Mouse (Mus musculus) monocyte, adult 2 months (primary cell): ENCODE results near the gene Pde8a.
A peak's percentile ranks its signal among the peaks of the same experiment; 100 is the strongest.

Source experiments
- DNase-seq, 2 experiments: peaks; one replicate each; pipeline ENCODE4 v3.0.0; 2022; ENCODE audit warnings: low spot score in 2 of 2, low read depth in 1 of 2

The Pde8a gene

DNA sequence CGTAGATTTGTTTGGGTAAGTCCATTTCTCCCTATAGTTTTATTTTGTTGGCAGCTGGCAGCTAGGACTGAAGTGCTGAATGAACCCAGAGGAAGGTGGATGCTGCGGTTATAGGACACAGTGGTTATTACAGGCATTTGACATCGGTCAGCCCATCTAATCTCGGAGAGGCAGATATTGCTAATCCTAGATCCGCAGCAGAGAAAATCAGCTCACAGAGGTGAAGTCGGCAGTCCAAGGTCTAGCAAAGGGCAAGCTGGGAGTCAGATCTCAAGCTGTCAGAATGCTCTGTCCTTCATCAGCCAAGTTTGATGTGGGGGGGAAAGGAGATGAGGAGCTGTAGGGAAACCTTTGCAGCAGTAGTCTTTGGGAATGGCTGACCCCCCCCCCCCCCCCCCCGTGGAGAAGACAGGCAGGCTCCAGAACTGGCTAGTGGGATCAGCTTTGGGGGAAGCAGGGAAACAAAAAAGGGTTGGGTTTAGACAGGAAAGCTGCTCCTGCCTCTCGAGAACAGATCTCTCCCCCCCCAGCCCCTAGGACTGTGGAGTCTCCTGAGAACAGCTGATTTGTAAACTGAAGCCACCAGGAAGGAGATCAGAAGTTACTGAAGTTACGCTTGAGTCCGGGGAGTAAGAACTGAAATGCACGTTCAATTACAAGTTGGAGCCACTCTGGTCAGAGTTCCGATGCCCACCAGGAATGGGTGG, 3.3 kb upstream of the Pde8a start:
- no peak for DNase-seq

DNA sequence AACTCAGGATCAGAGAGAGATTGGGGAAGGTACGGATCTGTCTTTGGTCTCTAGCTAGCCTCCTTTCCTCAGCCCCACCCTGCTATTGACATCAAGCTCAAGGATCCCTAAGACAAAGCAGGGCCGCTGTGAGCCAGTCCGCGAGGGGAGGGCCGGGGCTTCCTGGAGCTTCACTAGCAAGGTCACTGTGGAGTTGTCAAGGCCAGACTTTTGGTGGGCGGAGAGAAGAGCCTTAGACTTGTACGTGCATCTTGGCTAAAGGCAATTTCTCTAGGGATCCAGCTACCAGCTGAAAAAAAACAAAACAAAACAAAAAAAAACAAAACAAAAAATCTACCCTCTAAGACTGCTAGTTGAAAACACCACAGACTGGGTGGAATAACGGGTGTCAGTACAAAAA, 1.6 kb upstream of the Pde8a start:
- no peak for DNase-seq

DNA sequence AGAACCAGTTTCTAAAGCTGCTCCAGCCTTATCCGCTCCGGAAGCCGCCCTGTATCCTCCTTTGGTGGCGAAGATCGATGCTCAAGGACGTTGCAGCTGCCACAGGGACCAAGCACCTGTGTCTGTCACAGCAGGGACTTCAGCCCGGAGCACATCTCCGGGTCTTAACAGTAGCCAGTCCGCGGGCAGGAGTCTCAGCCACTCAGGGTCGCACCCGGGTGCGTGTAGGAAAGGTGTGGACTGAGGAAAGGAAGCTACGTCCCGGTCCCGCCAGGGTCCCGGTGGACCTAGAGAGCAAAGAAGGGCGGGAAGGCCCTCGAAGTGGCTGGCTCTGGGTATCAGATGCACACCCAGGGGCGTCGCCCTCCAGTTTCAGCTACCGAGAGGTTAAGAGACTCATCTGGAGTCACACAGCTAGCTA, 1.1 kb upstream of the Pde8a start:
- no peak for DNase-seq

DNA sequence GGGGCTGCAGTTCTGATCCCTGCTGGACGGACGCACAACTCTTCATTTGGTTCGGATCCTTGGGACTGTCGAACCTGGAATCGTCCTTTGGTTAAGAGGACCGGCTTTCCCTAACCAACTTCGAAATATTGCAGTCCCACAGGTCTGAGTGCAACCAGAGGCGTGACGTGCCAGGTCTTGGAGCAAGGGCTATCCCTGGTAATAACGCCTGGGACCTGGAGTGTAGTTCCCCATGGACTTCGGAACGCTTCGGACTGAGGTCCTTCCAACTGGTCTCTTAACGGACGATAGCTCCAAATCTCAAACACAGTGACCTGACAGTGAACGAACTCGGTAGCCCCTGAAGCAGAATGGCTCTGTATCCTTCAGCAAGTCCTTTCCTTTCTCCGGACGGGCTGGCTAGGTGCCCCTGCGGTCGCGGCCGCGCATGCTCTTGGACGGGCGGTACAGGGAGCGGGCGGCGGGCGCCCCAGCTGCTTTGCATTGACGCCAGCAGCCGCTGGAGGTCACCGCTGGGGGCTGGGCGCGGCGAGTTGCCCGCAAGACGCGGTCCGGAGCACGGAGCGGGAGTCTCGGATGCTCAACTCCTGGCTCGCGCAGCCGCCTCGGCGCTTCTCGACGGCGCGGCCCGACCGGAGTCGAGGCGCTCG, 574 bp upstream of the Pde8a start:
- peak; percentile 89 to 94 for DNase-seq

DNA sequence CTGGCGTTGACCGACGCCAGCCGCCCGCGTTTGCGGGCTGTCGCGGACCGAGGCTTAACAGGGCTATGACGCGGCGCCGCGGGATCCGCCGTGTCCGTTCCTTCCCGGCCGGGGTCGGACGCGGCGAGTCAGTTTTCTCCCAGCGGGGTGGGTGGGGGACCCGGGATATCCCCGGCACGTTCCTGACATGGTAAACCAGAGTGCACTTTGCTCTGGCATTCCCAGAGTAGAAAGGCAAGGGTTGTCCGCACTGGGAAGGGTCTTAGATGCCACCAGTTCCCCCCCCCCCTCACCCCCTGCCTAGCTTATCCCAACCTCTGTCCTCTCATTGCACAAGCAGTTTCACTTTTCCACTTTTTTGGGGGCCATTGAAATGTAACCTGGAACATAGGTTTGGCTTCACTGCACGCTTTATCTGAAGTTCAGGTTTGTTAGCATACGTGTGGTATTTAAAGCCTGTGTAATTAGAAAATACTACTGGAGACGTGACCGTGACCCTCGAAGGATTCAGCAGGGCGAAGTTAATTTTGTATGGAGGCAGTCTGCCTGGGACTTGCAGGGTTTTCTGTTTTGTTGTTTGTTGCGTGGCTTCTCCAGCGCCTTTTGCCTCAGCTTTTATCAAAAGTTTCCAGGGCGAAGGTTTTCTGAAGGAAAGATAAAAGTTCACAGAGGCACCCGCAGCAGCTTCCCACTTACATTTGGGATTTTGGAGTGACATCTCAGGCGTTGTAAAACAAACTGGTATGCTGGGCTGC, 934 bp downstream of the Pde8a start:
- no peak for DNase-seq

DNA sequence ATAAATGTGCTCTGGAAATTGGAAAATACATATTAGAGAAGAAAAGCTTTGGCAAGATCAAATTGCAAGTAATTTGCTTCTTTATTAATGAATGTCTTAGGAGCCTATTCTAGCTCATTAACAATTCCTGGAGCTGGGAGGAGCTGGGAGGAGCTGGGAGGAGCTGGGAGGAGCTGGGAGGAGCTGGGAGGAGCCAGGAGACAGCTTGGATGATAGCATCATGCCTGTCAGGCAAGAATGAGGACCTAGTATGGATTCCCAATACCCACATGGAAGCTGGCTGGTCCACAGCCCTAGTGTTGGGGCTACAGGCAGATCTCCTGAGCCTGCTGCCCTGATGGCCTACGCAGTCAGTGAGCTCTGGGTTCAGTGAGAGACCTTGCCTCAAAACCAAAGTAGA, 2.6 kb downstream of the Pde8a start:
- no peak for DNase-seq

DNA sequence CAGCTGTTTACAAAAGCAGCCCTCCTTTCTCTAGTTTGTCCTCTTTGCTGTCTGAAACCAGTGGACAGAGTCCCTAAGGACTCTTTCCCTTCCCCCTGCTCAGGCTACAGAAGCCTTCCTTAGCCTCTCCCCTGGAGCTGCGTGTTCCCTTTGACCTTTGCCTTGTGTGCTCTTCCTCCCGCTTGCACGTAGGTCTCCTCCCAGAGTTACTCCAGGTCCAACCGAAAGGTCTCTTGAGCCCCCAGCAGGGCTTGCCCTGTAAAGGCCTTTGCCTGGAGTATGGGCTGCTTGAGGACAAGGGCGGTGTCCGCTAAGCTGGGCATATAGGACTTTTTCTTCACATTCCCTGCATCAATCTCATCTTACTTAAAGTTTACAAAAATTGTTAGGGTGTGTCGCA, 5.9 kb downstream of the Pde8a start:
- no peak for DNase-seq

DNA sequence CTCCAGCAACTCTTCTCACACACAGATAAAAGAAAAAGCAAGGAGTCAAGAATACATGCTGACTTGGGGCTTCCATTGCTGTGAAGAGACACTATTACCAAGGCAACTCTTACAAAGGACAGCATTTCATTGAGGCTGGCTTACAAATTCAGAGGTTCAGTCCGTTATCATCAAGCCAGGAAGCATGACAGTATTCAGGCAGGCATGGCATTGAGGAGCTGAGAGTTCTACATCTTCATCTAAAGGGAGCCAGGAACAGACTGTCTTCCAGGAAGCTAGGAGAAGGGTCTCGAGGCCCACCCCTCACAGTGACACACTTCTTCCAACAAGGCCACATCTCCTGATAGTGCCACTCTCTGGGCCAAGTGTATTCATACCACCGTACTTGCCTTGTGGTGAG, 7.0 kb downstream of the Pde8a start:
- DNase-seq: no peak

DNA sequence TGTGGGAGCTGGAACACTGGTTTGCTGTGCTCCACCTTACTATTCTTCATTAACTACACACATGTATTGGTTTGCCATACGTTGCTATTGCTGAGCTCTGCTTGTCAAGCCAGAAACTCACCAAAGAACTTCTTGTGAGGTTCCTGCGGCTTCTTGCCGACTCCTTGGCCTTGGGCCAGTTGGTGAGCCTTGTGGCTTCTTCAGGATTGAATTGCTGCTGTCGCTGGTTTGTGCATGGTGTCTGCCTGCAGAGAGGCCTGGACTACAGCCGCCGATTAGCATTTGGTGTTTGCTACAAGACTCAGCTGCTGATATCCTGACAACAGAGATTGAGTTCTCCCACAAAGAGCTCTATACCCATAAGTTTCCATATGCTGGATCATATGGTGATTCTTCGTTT, 10.9 kb downstream of the Pde8a start:
- DNase-seq: no peak

DNA sequence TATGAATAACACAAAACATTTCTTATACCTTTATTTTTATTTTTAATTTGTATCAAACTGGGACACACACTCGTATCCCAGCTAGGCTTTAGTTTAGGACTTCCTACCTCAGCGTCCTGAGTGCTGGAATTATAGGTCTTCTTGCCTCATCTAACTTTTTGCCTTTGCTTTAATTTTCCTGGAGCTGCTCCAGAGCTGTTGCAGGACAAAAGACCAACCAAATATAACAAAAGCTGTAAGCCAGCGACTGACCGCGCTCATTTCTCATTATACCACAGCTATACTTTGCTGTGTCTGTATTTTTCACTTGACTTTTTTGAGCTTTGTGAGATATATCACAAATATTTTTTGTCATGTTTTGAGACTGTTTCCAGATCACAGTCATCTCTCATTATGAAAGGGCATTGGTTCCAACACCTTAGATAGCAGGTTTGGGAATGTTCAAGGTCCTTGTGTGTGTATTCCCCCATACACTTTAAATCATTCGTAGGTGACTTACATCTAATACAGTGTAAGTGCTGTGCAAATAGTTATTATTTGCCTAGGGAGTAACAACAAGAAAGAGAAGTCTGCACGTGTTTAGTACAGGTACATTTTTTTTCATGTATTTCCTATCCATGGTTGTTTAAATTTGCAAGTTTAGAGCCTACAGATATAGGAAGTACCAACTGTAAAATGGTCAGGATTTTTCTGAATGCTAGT, 16.8 kb downstream of the Pde8a start:
- no peak for DNase-seq

DNA sequence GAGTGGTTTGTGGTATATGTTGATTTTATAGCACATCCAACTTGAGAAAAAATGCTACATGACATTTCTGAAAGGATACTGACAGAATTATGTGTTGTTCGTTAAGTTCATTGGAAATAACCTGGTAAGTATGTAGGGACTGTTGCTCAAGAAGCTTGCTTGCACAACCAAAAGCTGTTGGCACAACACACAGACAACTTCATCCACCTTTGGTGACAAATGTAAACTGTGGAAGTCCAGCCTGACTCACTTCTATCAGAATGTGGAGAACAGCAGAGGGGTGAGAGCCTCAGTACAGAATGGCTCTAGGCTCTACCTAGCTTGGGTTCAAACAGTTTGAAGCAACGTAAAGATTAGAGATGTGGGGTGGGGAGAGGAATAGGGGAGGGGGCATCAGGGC, 19.3 kb downstream of the Pde8a start:
- no peak for DNase-seq

DNA sequence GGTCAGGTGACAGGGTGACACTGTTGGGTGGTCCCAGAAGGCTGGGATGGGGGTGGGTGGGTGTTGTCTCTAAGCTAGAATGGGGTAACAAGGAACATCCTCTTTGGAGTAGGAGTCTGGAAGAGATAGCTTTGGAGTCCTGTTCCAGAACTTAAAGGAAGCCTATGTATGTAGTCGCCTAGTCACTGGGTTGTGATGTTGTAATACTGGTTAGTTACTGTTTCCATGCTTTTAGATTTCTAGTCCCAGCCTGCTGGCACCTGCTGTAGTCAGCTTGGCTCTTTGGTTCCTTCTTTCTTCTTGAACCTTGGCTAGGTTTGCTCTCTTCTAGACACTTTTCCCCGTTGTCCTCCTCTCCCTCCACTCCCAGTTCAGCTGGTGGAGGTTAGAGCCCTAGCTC, 21.7 kb downstream of the Pde8a start:
- no peak for DNase-seq

DNA sequence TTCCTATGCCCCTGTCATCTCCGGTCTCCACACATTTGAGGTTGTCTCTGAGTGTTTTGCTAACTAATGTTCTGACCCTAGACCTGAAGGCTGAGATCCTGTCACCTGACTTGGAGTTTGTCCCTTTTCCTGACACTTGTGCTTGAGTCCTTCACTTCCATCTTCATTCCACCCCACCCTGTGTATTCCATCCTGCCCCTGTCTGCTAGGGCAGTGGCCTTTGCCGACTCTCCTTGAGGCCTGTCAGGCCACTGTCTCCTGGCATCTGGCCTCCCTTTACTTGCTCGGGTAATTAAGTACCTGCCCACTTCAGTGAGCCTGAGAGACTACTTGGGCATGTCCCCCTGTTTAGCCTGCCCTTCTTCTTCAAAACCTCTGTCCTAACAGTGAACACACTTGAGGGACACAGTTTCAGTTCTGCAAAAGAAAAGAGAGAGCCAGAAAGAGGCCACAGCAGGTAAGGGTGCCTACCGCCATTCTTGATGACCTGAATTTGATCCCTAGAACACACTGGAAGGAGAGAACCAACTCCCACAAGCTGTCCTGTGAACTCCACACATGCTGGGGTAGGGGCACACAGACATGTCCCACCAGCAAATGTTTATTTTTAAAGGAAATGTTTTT, 22.3 kb downstream of the Pde8a start:
- DNase-seq: no peak

DNA sequence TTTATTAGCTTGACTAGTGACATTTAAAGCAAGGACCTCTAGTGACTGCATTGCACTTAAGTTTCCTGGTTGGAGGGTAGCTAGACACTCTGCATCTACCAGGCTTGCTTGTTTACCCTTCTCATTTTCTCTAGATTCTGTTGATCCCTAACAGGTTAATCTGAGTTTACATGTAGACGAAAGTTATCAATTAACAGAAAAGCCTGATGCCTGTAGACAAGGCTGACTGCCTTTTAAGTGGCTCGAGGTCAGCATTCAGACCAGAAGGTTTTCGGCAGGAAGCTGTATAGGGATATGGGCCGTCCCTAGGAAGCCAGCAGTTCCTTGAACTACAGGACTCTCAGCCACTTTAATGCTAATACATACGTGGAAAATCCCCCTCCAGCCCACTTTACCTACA, 30.0 kb downstream of the Pde8a start:
- no peak for DNase-seq

DNA sequence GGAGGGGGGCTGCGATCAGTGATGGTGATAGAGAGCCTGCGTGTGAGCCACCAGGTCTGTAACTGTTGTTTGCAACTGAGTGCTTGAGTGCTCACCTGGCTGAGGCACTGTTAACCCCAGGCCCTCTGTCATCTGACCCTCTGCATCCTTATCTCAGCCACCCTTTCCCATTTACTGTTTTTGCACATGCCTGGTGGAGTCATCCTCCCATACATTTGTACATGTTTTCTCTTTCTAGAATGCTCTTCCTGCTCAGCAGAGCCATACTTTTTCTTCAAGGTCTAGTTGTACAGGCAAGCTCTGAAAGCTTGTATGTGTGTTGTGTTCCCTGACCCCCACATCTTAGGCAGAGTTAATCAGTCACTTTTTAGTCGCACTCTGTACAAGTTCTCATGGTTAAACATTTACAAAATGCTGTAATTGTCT, 36.5 kb downstream of the Pde8a start:
- no peak for DNase-seq

DNA sequence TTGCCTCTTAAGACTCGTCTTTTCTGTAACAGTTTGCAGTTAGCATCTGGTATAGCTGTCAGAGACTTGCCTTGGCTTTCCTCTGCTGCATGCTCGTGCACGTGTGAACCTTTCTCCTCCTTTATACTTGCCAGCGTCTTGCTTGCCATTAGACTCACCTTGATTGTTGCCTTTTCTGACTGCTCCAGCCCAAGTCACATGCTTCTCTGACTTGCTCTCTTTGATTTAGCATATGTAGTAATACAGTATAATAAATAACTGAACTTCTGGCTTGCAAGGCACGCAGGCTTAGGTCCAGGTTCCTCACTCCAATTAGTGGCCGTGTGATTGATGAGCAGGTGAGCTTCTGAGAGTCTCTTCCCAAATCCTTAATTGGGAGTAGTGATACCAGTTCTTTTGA, 37.2 kb downstream of the Pde8a start:
- DNase-seq: no peak

DNA sequence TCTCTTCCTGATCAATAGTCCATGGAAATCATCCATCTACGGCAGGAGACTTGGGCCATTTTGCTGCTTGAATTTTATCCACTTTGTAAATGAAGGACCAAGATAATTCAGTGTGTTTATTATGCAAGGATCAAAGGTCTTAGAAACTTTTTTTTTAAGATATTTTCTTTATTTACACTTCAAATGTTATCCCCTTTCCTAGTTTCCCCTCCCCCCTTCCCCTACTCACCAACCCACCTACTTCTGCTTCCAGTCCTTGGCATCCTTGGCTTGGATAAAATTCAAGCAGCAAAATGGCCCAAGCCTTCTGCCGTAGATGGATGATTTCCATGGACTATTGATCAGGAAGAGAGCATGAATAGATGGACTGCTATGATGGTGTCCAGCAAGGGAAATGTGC, 38.1 kb downstream of the Pde8a start:
- DNase-seq: no peak

DNA sequence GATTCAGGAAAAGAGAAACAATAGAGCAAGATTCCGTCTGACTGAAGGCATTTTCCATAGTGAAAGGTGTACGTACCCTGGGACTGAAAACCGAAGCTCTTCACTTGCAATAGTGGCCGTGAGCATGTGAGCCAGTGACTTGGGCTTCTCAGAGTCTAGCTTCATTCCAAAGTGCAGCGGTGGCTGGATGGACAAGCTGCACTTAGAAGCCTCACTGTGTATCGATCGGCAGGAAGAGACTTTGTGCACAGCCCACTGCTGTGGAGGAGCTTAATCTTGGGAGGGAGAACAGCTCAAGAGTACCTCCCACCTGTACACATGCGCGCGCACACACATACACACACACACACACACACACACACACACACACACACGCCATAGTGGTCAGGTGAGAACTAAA, 39.9 kb downstream of the Pde8a start:
- no peak for DNase-seq

DNA sequence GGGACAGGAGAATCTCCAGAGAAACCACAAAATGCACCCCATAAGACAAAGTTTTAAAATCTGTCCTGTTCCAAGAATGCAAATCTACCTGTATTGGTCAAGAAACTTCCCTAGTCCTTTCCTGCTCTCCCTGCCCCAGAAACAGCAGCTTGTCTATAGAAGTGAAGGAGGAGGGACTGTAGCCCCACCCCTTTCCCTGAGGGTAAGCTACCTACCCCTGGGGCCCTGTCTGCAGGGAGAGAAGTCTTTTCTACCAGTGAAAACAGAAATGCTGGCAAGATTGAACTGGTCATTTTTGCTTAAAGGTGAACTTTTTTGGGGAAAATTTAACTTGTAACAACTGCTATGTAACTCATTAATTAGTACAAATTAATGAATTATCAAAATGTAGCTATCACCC, 41.2 kb downstream of the Pde8a start:
- DNase-seq: no peak

DNA sequence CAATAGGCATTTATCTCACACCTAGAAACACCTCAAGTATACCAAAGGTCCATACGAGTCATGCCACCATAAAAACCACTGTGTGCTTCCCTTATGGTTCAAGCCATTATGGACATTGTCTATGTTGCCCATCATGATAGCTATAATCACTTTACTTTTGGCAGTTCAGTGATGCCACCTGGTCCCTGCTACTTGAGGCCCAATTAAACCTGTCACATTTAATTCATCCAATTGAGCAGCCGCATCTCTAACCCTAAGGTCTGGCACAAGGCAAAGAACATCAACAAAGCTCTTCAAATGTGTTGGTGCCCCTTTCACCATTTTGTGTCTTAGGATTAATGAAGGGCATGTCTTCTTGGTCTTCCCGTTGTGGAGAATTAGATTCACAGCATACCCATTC, 42.1 kb downstream of the Pde8a start:
- DNase-seq: no peak

DNA sequence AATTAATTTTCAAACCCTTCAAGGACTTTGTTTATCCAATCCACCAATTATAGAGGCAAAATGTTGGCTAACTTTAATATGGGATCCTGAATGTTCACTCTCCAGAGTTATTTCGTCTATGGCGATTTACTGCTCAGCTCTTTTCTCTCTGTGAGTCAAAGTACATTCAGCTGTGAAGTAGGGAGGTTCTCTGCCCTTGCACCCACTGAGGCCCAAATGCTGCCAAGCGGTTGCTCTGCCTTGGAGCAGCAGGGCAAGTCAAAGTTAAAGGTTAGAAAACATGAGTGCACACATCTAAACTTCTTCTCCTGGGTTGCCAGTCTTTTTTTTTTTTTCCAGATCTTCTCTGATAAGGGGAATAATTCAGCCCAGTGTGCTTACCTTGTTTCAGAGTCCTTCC, 43.4 kb downstream of the Pde8a start:
- no peak for DNase-seq
